In the genomic region with DNA sequence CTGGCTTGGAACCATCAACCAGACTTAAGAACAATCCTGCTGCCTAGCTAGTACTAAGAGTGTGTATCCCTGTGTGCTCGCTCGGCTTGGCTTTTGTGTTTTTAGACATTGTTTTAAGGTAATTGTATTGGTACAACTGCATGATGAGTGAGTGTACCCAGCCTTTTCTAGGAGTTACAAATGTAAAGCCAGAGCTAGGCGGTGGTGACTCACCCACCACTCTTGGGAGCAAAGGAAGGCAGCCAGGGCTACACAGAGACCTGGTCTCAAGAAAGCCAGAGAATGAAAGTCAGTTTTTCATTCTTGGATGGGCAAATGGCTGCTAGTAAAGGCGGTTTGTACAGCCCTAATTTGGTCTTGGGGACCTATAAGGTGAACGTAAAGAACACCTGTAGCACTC, we compare ENCODE assay signal across 17 mouse cellular contexts.
"Had no signal": no experiment of that assay in that cellular context is flagged by ENCODE, and none has a peak within 500 bp of the region (broad histone marks: within the 10 kb centered on the region; RNA-seq: fewer than 3 reads in every experiment).

No protein-coding gene starts in this region.

- H3K4me3 ChIP-seq: kidney, embryonic 15.5 days; limb, embryonic 12.5 days; limb, embryonic 15.5 days; liver, embryonic 13.5 days; midbrain, embryonic 12.5 days; midbrain, embryonic 15.5 days; neural tube, embryonic 13.5 days had no signal

- DNase-seq: kidney, adult 2 months; kidney, postnatal 10 days; kidney, postnatal 36 days; left cerebral cortex, postnatal 4 days; liver, embryonic 13.5 days; lung, adult 2 months; lung, postnatal 14 days; lung, postnatal 4 days; thymus, adult 18-20 months; thymus, postnatal 36 days had no signal

- H3K27me3 ChIP-seq: kidney, embryonic 15.5 days; limb, embryonic 12.5 days; limb, embryonic 15.5 days; liver, embryonic 13.5 days; midbrain, embryonic 12.5 days; midbrain, embryonic 15.5 days; neural tube, embryonic 13.5 days had no signal

- H3K9me3 ChIP-seq: kidney, embryonic 15.5 days; limb, embryonic 12.5 days; limb, embryonic 15.5 days; liver, embryonic 13.5 days; midbrain, embryonic 12.5 days; midbrain, embryonic 15.5 days; neural tube, embryonic 13.5 days had no signal

- H3K4me2 ChIP-seq: kidney, embryonic 15.5 days; limb, embryonic 12.5 days; limb, embryonic 15.5 days; liver, embryonic 13.5 days; midbrain, embryonic 12.5 days; midbrain, embryonic 15.5 days; neural tube, embryonic 13.5 days had no signal

- H3K9ac ChIP-seq: kidney, embryonic 15.5 days; limb, embryonic 12.5 days; limb, embryonic 15.5 days; midbrain, embryonic 12.5 days; midbrain, embryonic 15.5 days; neural tube, embryonic 13.5 days had no signal

- H3K27ac ChIP-seq: kidney, embryonic 15.5 days; limb, embryonic 12.5 days; limb, embryonic 15.5 days; liver, embryonic 13.5 days; midbrain, embryonic 12.5 days; midbrain, embryonic 15.5 days; neural tube, embryonic 13.5 days had no signal

- ATAC-seq: intestine, postnatal 0 days; midbrain, embryonic 15.5 days had no signal
